In the genomic region with DNA sequence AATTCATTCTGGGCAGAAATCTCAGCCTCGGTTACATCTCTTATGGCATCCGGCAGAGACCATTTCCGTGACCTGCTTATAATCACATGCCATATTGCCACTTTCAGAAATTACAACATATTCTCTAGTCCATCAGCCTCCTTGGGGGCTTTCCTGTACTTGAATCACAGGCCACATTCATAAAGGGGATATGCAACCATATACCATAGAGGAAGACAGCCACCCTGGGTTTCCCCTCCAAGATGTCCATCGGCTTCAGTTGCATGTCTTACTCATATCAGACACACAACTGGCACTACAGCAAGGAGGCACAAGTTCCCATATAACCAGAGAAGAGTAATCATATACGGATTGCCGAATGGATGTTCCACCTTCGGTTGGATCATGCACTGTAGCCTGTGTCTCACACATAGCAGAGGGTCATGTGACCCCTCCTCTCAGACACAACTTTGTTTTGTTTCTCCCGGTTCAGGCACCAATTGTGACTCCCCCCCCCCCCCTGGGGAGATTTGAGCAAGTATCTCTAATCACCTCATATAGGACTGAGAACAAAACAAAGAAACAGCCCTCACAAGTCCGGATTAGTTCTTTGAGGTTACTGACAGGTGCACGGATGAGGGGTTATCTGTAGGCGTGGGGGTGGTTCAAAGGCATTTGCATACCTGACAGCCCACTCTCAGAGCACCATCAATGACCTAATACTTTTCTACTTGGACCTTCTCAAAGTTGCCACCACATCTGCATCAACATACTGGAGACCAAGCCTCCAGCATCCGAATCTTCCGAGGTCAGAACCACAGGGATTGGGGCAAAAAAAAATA, we compare ENCODE assay signal across 27 mouse cellular contexts. TPM values are rescaled to one million over a fixed set of nuclear protein-coding genes. Genes with fewer than 3 reads are reported as not detected.
DNase-seq lines count a peak whose midpoint lies in the region; TF ChIP-seq lines count a peak whose summit lies in the region.
"Had no signal": no experiment of that assay in that cellular context is flagged by ENCODE, and none has a peak within 500 bp of the region (broad histone marks: within the 10 kb centered on the region; RNA-seq: fewer than 3 reads in every experiment).

No protein-coding gene starts in this region.

- peak; percentile 44 to 64 for DNase-seq in spleen, adult 2 months (ENCODE audit: low read depth in 1 of 2, low spot score in 2 of 2)
- no peak for DNase-seq in spleen, postnatal 4 days (ENCODE audit: low spot score in 2 of 2)
- DNase-seq in CH12.LX (ENCODE audit: extremely low read depth) (peak; percentile 89), MN1 (ENCODE audit: low spot score) (no peak)
- DNase-seq in naive thymus-derived CD4-positive, alpha-beta T cell, adult 2 months (ENCODE audit: low read depth) = peak; percentile 50
- no peak for DNase-seq in heart, postnatal 10 days
- no peak for DNase-seq in layer of hippocampus, adult 11-12 months (ENCODE audit: low spot score)
- DNase-seq: cerebellum, adult 2 months; cerebellum, postnatal 36 days; gastrocnemius, adult 2 months; heart, adult 11 months; kidney, adult 9 months; kidney, postnatal 25 days; retina, postnatal 1 day had no signal

- TF ChIP-seq RAD21 in CH12.LX (IDR thresholded peaks at IDR 0.05; ENCODE audit: low read depth, low read length) = no peak; the same call in 1 of the 2 replicates

- no peak overlapping the region for H3K4me3 ChIP-seq in spleen, adult 2 months (ENCODE audit: extremely low read depth, insufficient read depth, insufficient read length)
- H3K4me3 ChIP-seq in CH12.LX (replicated peaks in 1 of 3; ENCODE audit: low read depth in 2 of 3, low read length in 2 of 3, poor library complexity in 1 of 3) = peak overlapping the region; percentile 21 to 60 (median 39)
- H3K4me3 ChIP-seq: embryonic facial prominence, embryonic 15.5 days; gastrocnemius, adult 2 months; limb, embryonic 15.5 days; liver, embryonic 15.5 days; megakaryocyte, embryonic 14.5 days; stomach, embryonic 15.5 days had no signal

- TF ChIP-seq CTCF in spleen, adult 2 months (IDR thresholded peaks at IDR 0.05; ENCODE audit: extremely low read depth, insufficient read depth, insufficient read length, insufficient replicate concordance) = no peak
- no peak for TF ChIP-seq CTCF in CH12.LX (conservative IDR thresholded peaks at IDR 0.05 in 1 of 2, IDR thresholded peaks at IDR 0.05 in 1 of 2; ENCODE audit: low read depth in 2 of 2, low read length in 2 of 2)

- H3K4me1 ChIP-seq in spleen, adult 2 months (ENCODE audit: control insufficient read depth, insufficient read depth, insufficient read length) = peaks cover 15% of the 10 kb centered on the region; the same call in 1 of the 2 replicates
- peaks cover 3 to 24% of the 10 kb centered on the region in 2 experiments; a peak in 3 of 4 replicates for H3K4me1 ChIP-seq in CH12.LX (ENCODE audit: control insufficient read depth in 1 of 2, insufficient read depth in 2 of 2)
- H3K4me1 ChIP-seq: embryonic facial prominence, embryonic 15.5 days; limb, embryonic 15.5 days; liver, embryonic 15.5 days; stomach, embryonic 15.5 days had no signal

- in situ Hi-C loops in CH12.LX (cut with MboI; ENCODE audit: low pct_ligation_motif_present, low pct_unique_long_range_greater_than_20kb, low sequenced_read_pairs) = loop anchor here (5.0 kb wide), 1 partner anchor 74 kb away; no protein-coding TSS in a partner anchor

- H3K36me3 ChIP-seq in spleen, adult 2 months (ENCODE audit: control insufficient read depth, insufficient read depth, low read length) = no peaks in the 10 kb centered on the region
- H3K36me3 ChIP-seq in CH12.LX (replicated peaks in 1 of 2; ENCODE audit: control insufficient read depth in 1 of 2, insufficient read depth in 1 of 2, low read length in 1 of 2) = peaks cover 3 to 22% of the 10 kb centered on the region in 2 experiments
- H3K36me3 ChIP-seq: embryonic facial prominence, embryonic 15.5 days; G1E; limb, embryonic 15.5 days; liver, embryonic 15.5 days; stomach, embryonic 15.5 days had no signal

- peaks cover 21% of the 10 kb centered on the region for H3K79me2 ChIP-seq in CH12.LX (replicated peaks; ENCODE audit: control insufficient read depth, extremely low read depth, insufficient read depth, poor library complexity, severe bottlenecking)

- peak overlapping the region; percentile 58 for H3K27ac ChIP-seq in spleen, adult 2 months (ENCODE audit: insufficient read depth, low read length)
- peak overlapping the region; percentile 97 for H3K27ac ChIP-seq in CH12.LX (ENCODE audit: insufficient read depth, low read depth)
- H3K27ac ChIP-seq: embryonic facial prominence, embryonic 15.5 days; gastrocnemius, adult 2 months; limb, embryonic 15.5 days; liver, embryonic 15.5 days; stomach, embryonic 15.5 days had no signal

- TF ChIP-seq POLR2A in spleen, adult 2 months (IDR thresholded peaks at IDR 0.05; ENCODE audit: low read depth, low read length) = no peak
- peak; percentile 54 for TF ChIP-seq POLR2A in CH12.LX (IDR thresholded peaks at IDR 0.05; ENCODE audit: low read depth, low read length)

- dilution Hi-C loops in CH12.LX (cut with MboI; ENCODE audit: extremely low pct_ligation_motif_present, extremely low pct_unique_long_range_greater_than_20kb, low sequenced_read_pairs) = no loop called here

- H3K27me3 ChIP-seq in spleen, adult 2 months (ENCODE audit: control insufficient read depth, insufficient read depth, low read length) = no peaks in the 10 kb centered on the region
- no peaks in the 10 kb centered on the region for H3K27me3 ChIP-seq in CH12.LX (replicated peaks)
- H3K27me3 ChIP-seq: embryonic facial prominence, embryonic 15.5 days; limb, embryonic 15.5 days; liver, embryonic 15.5 days; stomach, embryonic 15.5 days had no signal

- H3K9me3 ChIP-seq in CH12.LX (replicated peaks; ENCODE audit: low read length) = peaks cover 18% of the 10 kb centered on the region
- H3K9me3 ChIP-seq: embryonic facial prominence, embryonic 15.5 days; limb, embryonic 15.5 days; liver, embryonic 15.5 days; stomach, embryonic 15.5 days had no signal

- WGBS in spleen, adult 2 months = 53% methylated on average over 13 of the region's 13 CpGs

- intact Hi-C loops in heart, postnatal 10 days (cut with DNase I) = no loop called here

- H3K4me2 ChIP-seq in CH12.LX (ENCODE audit: insufficient read depth, low read depth, poor library complexity, severe bottlenecking) = peak overlapping the region; percentile 98
- H3K4me2 ChIP-seq: embryonic facial prominence, embryonic 15.5 days; limb, embryonic 15.5 days; liver, embryonic 15.5 days; stomach, embryonic 15.5 days had no signal

- peak; percentile 68 for TF ChIP-seq EP300 in CH12.LX (IDR thresholded peaks at IDR 0.05; ENCODE audit: low read length)

- H3K9ac ChIP-seq in CH12.LX (ENCODE audit: insufficient read depth, low read depth) = peak overlapping the region; percentile 93
- H3K9ac ChIP-seq: embryonic facial prominence, embryonic 15.5 days; limb, embryonic 15.5 days; liver, embryonic 15.5 days; stomach, embryonic 15.5 days had no signal

TF ChIP-seq in CH12.LX, 34 proteins besides CTCF, POLR2A, EP300 and RAD21:
- 0 out of 2 replicates have a peak, but pooled peaks have one; percentile 44 for TF ChIP-seq MEF2A (IDR thresholded peaks at IDR 0.05; ENCODE audit: borderline replicate concordance, low read depth, low read length)
- TF ChIP-seq ZKSCAN1 (IDR thresholded peaks at IDR 0.05; ENCODE audit: borderline replicate concordance, low read depth, low read length) = no peak
- no peak for TF ChIP-seq PAX5 (IDR thresholded peaks at IDR 0.05; ENCODE audit: low read length)
- TF ChIP-seq CHD1 (IDR thresholded peaks at IDR 0.05; ENCODE audit: low read depth, low read length) = 0 out of 2 replicates have a peak, but pooled peaks have one; percentile 4
- no peak for TF ChIP-seq MAZ (IDR thresholded peaks at IDR 0.05; ENCODE audit: low read depth, low read length)
- TF ChIP-seq JUN (IDR thresholded peaks at IDR 0.05; ENCODE audit: insufficient read depth, low read depth, low read length) = peak; percentile 48
- peak; percentile 71 for TF ChIP-seq USF1 (IDR thresholded peaks at IDR 0.05; ENCODE audit: low read depth, low read length)
- TF ChIP-seq NRF1 (IDR thresholded peaks at IDR 0.05; ENCODE audit: low read depth, low read length) = no peak
- peak; percentile 88 for TF ChIP-seq TBP (conservative IDR thresholded peaks at IDR 0.05; ENCODE audit: low read depth, low read length)
- no peak for TF ChIP-seq UBTF (IDR thresholded peaks at IDR 0.05; ENCODE audit: low read depth, low read length)
- TF ChIP-seq USF2 (conservative IDR thresholded peaks at IDR 0.05; ENCODE audit: low read depth, low read length) = peak; percentile 59
- no peak; the same call in 1 of the 2 replicates for TF ChIP-seq RCOR1 (conservative IDR thresholded peaks at IDR 0.05; ENCODE audit: low read depth, low read length)
- peak; percentile 46; the same call in 1 of the 2 replicates for TF ChIP-seq ZNF384 (IDR thresholded peaks at IDR 0.05; ENCODE audit: low read depth, low read length)
- peak; percentile 27 for TF ChIP-seq CHD2 (IDR thresholded peaks at IDR 0.05; ENCODE audit: low read length)
- TF ChIP-seq ETS1 (conservative IDR thresholded peaks at IDR 0.05; ENCODE audit: low read depth, low read length) = peak; percentile 55
- peak; percentile 63; the same call in 1 of the 2 replicates for TF ChIP-seq IRF4 (IDR thresholded peaks at IDR 0.05; ENCODE audit: low read depth, low read length)
- TF ChIP-seq BHLHE40 (IDR thresholded peaks at IDR 0.05; ENCODE audit: low read depth, low read length) = peak; percentile 78
- TF ChIP-seq TCF12 (IDR thresholded peaks at IDR 0.05; ENCODE audit: low read depth, low read length) = peak; percentile 61
- peak; percentile 59 for TF ChIP-seq SIN3A (IDR thresholded peaks at IDR 0.05; ENCODE audit: low read length)
- peak; percentile 34; the same call in 1 of the 2 replicates for TF ChIP-seq MYC (IDR thresholded peaks at IDR 0.05; ENCODE audit: low read depth, low read length)
- TF ChIP-seq NELFE (IDR thresholded peaks at IDR 0.05; ENCODE audit: low read depth, low read length) = peak; percentile 47
- peak; percentile 45; the same call in 1 of the 2 replicates for TF ChIP-seq E2F4 (IDR thresholded peaks at IDR 0.05; ENCODE audit: insufficient replicate concordance, low read depth, low read length)

RNA-seq across cellular contexts. Expression of a gene that starts 1.5 kb away (rescaled TPM):
- 17.1 and 22.0 TPM in 2 replicates for polyA plus RNA-seq in spleen, adult 2 months (2012; rRNA removed)
- total RNA-seq in CH12.LX (2012; rRNA removed) (50.9 and 75.8 TPM in 2 replicates), CH12.LX (2014; rRNA removed) (172 and 180 TPM in 2 replicates)
- polyA plus RNA-seq in CH12.LX (2012; ENCODE audit: insufficient read length, low read depth) = 124 and 127 TPM in 2 replicates
- total RNA-seq in heart, postnatal 10 days (2021) = under 1 TPM; 0.42 to 0.84 TPM
- total RNA-seq: gastrocnemius, adult 2 months; left cerebral cortex, postnatal 36 days had no signal
- polyA plus RNA-seq: C2C12; cerebellum, adult 2 months; G1E; intestine, embryonic 14.5 days; limb, embryonic 15.5 days; midbrain, embryonic 16.5 days had no signal

RNA-seq across cellular contexts. Expression of a gene that starts 20.4 kb away (rescaled TPM):
- 2.1 and 3.7 TPM in 2 replicates for polyA plus RNA-seq in spleen, adult 2 months (2012; rRNA removed)
- total RNA-seq in CH12.LX (2012; rRNA removed) = 0.17 and 0.21 TPM in 2 replicates
- 0.13 and 0.16 TPM in 2 replicates for total RNA-seq in CH12.LX (2014; rRNA removed)
- polyA plus RNA-seq in CH12.LX (2012; ENCODE audit: insufficient read length, low read depth) = 1.6 and 1.7 TPM in 2 replicates
- total RNA-seq in heart, postnatal 10 days (2021) = under 1 TPM; 0.10 to 0.17 TPM
- total RNA-seq: G1E; gastrocnemius, adult 2 months had no signal
- polyA plus RNA-seq: C2C12; embryonic facial prominence, embryonic 15.5 days; G1E; heart, embryonic 14.5 days; hindbrain, embryonic 11.5 days; intestine, embryonic 14.5 days; limb, embryonic 15.5 days; liver, embryonic 15.5 days; lung, postnatal 0 days; midbrain, embryonic 16.5 days; stomach, embryonic 15.5 days had no signal

Comparison
In these comparisons a context has a peak if more than half of its experiments do, and no peak if none do; other contexts are left out.
1. DNase-seq: peak in spleen, adult 2 months (2 of 2), CH12.LX (single experiment) and naive thymus-derived CD4-positive, alpha-beta T cell, adult 2 months (single experiment); none in spleen, postnatal 4 days (0 of 2), heart, postnatal 10 days (0 of 2), layer of hippocampus, adult 11-12 months (single experiment) and MN1 (single experiment).
2. RNA of a gene that starts 1.5 kb away (total RNA-seq): 50.9 to 180 TPM in CH12.LX; 0.42 to 0.84 TPM in heart, postnatal 10 days; every median in the first group is over 10 times any median in the second.